Mouse (Mus musculus): Measurements from ENCODE around the gene Gm16181.
"Not testable (repeated sequence)": the region's sequence is repeated elsewhere in the genome, so short reads cannot be mapped to it uniquely, and the experiment has no call there.

Gene Gm16181

GRCm38 (mm10) chr17:35232659-35233058 lies 12.0 kb downstream of the Gm16181 start:
- no peak for DNase-seq (ENCODE audit: low spot score)

DNA sequence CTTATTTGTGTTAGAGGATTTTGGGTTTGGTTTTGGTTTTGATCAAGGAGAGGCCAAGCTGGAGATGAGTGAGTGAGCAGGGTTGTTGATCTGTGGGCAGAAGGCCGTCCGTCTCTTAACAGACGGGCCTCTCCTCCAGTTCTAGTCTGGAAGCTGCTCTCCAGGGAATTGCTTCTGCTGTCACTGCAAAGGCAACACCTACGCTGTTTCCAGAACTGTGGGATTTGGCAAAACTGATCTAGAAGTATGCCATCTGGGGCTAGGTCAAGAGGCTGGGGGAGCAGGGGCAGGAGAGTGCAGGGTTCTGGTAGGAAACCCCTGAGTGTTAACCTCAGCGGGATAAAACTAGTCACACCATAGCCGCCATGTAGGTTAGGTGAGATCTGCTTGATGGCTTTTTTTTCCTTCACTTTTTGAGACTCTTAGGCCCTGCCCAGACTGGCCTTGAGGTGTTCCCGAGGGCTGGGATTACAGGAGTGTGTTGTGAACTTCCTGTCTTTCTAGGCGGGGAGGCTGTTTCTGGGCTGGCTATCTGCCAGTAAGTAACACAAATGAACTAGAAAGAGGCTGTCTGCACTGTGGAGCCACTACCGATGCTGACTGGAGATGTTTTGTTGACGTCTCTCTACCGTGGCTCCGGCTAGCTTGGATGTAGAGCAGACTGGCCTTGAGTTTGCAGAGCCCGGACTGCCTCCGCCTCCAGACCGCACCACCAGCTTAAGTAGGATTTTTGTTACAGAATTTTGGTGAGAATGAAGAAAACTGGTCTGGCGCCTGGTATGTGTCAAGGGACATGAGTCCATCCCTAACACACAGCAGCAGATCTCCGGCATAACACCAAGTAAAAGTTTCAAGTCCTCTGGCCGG lies 12.7 kb downstream of the Gm16181 start, which contains the start of gene Atp6v1g2:
Gene Atp6v1g2, plus strand, starts transcription at position 547 of the 867 bp plus-strand sequence.
- DNase-seq (ENCODE audit: low spot score), result no peak

DNA sequence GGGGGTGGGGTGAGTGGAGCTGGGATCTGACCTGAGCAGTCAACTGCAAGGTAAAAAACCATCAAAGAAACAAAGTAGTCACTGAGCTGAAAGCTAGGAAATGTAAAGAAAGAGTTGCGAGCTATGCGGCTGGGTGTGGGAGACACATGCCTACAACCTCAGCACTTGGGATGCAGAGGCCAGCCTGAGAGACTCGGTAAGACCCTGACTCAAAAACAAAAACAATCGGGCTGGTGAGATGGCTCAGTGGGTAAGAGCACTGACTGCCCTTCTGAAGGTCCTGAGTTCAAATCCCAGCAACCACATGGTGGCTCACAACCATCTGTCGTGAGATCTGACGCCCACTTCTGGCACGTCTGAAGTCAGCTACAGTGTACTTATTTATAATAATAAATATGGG lies 13.5 kb downstream of the Gm16181 start:
- not testable (repeated sequence) for DNase-seq (ENCODE audit: low spot score)

DNA sequence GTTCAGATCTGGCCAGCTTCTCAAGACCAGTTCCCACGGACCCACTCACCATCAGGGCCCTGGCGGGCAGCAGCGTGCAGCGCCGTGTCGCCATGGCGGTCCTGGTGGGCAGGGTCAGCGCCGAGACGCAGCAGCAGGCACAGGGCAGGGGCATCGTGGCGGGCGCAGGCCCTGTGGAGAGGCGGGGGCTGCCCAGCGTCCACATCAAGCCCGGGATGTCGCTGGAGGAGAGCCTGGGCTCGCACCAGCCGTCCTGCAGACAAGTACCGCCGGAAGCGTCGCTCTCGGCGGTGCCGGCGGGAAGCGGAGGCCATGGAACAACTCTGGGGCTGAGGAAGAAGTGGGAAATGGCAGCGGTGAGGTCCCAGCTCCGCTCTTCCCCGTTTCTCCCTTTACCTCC lies 14.3 kb downstream of the Gm16181 start:
- DNase-seq (ENCODE audit: low spot score), result peak; percentile 68

DNA sequence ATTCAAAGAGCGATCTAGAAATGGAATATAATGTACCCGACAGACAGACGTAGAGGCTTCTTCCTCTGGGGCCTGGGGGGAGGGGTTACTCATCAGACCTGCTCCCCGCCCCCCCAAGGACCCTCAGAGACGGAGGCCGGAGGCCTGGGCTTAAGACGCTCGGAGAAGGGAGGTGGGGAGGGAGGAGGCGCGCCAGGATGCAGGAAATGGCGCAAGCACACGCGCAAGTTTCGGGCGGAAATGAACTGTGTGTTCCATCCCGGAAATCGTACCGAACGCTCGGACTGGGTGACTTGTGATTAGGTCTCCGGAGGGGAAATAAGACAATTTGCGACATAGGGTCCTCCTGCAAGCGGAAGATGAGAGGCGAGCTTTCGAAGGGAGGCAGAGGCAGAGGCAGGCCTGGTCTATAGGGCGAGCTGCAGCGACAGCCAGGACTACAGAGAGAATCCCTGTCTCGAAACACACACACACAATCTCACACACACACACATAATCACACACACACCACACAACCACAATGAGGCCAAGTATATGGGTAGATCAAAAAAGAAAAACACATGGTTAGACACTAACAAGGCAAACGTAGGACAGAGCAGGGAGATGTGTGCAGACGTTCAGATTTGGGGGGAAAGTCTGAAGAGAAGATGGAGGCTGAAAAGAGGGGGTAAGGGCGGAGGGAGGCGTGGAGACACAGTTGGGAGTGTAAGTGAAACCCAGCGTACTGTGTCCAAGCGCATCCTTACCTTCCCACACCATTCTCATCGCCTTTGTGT lies 15.2 kb downstream of the Gm16181 start, which contains the start of gene Nfkbil1:
Gene Nfkbil1, minus strand, starts transcription at position 179 of the 776 bp plus-strand sequence.
- DNase-seq (ENCODE audit: low spot score), result peak; percentile 98

DNA sequence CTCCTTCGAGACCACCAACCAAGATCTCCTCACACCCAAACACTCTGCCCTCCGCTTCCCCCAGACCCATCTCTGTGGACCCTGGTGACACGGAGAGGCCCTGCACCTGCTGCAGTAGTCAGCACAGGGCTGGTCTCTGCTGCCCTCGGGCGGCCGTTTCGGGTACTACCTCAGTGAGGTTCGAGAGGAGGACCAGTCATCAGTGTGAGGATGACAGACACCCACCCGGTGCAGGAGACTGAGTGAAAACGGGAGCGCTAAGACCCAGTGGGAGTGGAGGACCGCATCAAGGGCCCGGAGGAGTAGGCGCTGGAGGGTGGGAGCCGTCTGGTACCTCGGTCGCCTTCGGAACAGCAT lies 15.7 kb downstream of the Gm16181 start:
- DNase-seq (ENCODE audit: low spot score), result peak; percentile 96

GRCm38 (mm10) chr17:35236996-35237395 lies 16.4 kb downstream of the Gm16181 start:
- DNase-seq (ENCODE audit: low spot score), result no peak

DNA sequence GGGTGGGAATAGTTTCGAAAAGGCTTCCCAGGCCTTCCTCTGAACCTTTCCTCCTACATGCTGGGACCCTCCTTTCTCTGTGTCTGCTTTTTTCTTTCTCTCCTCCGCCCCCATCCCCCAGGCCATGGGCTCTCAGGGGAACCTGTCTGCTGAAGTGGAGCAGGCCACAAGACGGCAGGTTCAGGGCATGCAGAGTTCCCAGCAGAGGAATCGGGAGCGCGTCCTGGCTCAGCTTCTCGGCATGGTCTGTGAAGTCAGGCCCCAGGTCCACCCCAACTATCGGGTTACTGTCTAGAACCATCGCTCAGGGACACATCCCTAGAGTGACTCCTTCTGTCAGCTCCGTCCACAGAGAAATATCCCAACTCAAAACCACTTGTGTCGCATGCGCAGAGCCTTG lies 16.9 kb downstream of the Gm16181 start:
- no peak for DNase-seq (ENCODE audit: low spot score)

DNA sequence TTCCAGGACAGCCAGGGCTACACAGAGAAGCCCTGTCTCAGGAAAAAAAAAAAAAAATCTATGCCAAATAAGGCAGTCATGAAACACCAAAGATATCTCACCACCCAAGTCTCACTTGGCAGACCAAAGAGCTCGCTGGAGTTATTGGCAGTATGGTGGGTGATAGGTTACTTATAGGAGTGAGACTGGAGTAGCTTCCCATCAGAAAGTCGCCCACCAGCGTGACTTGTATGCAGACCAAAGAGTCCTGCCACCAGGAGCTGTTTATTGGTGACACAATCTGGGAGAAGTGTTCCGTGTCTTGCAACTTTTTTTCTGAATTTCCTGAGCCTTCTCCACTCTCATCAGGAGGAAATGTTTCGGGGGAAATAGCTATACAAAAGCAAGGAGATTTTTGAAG lies 19.1 kb downstream of the Gm16181 start:
- no peak for DNase-seq (ENCODE audit: low spot score)

DNA sequence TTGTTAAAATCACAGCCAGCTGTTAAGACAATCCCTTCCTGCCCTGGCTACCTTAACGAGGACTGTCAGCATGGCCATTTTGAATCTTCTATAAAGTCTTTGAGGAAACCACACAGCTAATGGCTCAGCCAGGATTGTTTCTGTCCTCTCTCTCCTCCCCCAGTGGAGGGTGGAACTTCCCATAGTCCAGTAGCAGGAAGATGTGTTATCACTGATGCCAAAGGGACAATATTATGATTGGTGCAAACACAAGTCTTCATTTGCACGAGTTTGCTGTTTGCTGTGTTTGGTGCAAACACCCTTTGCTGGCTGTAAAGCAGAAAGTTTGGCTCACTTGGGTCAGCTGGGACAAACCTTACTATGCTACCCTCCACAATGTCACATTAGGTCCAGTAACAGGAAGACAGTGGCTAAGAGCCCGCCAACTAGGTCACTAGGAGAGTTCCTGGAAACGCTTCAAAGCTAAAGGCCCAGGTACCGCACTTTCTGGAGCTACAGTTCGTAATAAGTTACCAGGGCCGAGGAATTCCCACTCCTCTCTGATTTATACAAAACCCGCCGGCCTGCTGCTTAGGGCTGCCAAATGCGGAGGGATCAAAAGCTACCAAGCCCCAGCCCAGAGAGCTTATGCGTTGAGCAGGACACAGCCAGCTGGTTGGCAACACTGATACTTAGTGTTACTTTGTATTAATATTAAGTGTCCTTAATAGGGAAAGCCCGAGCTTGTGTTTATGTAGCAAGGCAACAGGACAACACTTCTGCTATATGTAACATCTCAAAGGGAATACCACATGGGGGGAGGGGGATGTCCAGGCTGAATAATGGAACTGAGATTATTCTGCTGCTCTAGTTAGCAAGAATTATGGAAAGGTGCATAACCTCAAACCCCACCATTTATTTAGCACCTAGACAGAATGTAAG lies 20.0 kb downstream of the Gm16181 start:
- no peak for DNase-seq (ENCODE audit: low spot score)

- peak; percentile 97 for DNase-seq (ENCODE audit: low spot score)
Observed at GRCm38 (mm10) chr17:35241305-35242014, 20.8 kb downstream of the Gm16181 start, which contains the start of gene Ddx39b. Gene Ddx39b, plus strand, starts transcription at chr17:35241746.

- peak; percentile 82 for DNase-seq (ENCODE audit: low spot score)
Observed at GRCm38 (mm10) chr17:35242015-35242941, 21.6 kb downstream of the Gm16181 start.

DNA sequence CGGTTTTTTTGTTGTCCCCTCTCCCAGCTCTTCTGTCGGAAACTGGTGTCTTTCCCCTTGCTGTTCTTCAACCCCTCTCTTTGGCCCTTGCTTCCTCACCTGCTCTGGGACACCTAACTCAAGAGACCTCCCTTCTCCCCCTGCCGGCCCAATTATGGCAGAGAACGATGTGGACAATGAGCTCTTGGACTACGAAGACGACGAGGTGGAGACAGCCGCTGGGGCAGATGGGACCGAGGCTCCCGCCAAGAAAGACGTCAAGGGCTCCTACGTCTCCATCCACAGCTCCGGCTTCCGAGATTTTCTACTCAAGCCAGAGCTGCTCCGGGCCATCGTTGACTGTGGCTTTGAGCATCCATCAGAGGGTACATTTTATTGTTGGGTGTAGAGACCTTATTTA lies 22.5 kb downstream of the Gm16181 start:
- peak; percentile 59 for DNase-seq (ENCODE audit: low spot score)

GRCm38 (mm10) chr17:35244999-35245398 lies 24.4 kb downstream of the Gm16181 start:
- DNase-seq (ENCODE audit: low spot score), result no peak

DNA sequence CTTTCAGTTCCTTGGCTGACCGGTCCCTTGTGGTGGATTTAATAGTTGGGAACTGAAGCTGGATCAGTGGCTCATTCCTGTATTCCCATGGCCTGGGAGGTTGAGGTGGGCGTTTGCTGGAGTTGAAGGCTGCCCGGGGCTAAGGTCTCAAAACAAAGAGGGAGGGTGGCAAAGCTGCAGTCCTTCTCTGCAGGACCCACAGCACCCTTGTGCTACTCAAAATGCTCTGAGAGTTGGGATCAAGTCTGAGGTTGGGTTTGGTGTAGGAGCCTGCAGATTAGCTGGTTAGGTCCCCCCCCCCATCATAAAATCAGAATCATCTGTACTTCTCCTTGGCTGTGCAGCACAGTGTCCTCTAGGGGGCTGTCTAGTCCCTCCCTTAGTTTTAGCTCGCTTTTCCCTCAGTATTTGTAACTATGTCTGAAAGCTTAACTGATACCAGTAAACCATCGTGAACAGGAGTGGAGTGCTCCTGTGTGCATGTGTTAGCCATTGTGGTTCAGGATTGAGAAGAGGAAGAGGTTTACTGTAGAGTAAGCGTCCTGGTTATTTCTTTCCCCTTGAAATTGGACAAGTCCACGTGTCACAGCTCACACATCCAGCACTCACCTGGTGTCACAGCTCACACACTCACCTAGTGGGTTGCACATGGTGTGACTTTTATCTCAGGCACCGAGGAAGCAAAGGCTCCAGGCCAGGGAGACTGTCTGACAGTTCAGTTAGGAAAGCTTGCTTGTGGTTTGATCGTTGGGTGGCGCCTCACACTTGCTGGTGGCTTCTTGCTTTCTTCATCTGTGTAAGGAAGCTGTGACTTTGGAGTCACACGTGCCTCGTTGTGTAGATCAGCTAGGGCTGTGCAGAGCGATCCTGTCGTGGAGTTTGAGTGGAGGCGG lies 25.3 kb downstream of the Gm16181 start:
- no peak for DNase-seq (ENCODE audit: low spot score)

- no peak for DNase-seq (ENCODE audit: low spot score)
Observed at GRCm38 (mm10) chr17:35247144-35247543, 26.5 kb downstream of the Gm16181 start.

- no peak for DNase-seq (ENCODE audit: low spot score)
Observed at GRCm38 (mm10) chr17:35248986-35249385, 28.4 kb downstream of the Gm16181 start.

GRCm38 (mm10) chr17:35249451-35250197 lies 29.0 kb downstream of the Gm16181 start:
- no peak for DNase-seq (ENCODE audit: low spot score)
